Mouse (Mus musculus) 3T3-L1 (cell line): ENCODE measurements at regions not wholly inside any gene's neighbourhood (a gene's known extent, or its start where the extent isn't known, plus 50 kb on each side); places are given as distances from the start of the nearest gene placed in this dataset.
A peak's percentile ranks its signal among the peaks of the same experiment; 100 is the strongest.

Experiments
- DNase-seq: peaks from one replicate; pipeline ENCODE4 v3.0.0-alpha.2; 2015; ENCODE audit warnings: low read depth, low spot score

DNA sequence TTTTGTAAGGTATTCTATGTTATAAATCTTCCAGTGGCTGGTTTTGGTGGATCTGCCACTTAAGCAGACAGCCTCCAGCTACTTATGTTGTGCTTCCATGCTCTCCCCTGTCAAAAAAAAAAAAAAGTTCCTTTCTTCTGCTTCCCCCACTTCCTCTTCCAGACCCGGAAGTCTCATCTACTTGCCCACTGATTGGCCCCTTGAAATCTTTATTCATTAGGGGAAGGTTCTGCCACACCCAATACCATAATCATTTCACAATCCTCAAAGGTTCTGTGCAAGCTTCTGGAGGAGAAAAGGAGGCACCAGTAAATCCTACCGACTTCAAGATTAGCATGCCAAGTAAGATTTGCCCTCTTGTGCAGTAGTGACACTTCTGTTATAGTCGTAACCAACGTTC is 784.7 kb upstream of the Zeb2 start:
- no peak for DNase-seq

DNA sequence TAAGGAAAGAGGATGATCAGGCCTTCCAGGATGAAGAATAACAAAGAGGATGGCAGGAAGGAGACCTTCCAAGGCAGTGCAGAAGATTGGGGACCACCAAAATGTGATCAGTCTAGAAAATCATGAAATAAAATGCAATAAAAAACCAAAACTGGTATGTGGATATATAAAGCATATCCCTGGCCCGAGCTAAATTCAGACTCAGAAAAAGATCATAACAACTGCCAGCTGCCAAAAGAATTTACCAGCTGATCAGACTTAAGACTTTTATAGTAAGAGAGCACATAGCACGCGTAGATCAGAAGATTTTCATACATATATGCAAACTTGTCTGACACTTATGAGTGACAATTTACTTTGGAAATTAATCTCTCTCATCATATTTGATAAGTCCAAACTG is 767.5 kb upstream of the Zeb2 start:
- DNase-seq, result no peak

DNA sequence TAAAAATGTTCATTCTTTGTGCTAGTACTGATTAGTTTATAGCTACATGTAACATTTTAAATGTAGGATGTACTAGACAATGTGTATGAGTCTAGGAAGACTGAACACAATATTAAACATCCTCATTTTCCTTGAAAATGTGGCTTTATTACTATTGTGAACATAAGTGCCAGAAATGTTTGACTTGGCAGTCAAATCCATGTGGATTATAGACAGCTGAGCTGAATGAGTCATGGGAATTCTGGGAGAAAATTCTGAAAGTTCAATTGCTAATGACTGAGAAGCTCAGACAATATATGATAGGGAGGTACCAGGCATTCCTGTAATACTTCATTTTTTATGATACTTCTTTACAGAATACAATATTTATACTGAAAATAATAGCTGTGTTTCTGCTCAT is 761.5 kb upstream of the Zeb2 start:
- DNase-seq, result peak; percentile 56

DNA sequence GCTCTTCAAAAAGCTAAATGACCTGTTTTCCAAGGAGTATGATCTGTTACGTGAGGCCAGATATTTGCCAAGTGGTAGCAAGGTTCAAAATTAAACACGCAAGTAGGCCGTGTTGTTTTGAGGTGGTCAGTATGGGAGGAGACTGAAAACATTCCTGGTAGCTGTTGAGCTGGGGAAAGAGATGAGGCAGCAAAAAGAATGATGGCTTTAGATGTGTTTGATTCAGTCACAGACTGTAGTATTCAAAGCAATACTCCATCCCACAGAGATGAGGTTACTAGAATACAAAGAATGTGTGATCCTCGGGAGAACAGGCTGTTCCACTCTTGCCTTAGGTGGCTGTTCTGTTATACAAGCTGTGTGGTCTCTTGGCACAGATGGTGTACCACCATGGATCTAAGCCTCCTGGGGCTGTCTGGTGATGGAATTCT is 742.7 kb upstream of the Zeb2 start:
- DNase-seq, result peak; percentile 32

- peak; percentile 26 for DNase-seq
These were observed 742.2 kb upstream of the Zeb2 start for GRCm38 (mm10) chr2:45859445-45859844.

DNA sequence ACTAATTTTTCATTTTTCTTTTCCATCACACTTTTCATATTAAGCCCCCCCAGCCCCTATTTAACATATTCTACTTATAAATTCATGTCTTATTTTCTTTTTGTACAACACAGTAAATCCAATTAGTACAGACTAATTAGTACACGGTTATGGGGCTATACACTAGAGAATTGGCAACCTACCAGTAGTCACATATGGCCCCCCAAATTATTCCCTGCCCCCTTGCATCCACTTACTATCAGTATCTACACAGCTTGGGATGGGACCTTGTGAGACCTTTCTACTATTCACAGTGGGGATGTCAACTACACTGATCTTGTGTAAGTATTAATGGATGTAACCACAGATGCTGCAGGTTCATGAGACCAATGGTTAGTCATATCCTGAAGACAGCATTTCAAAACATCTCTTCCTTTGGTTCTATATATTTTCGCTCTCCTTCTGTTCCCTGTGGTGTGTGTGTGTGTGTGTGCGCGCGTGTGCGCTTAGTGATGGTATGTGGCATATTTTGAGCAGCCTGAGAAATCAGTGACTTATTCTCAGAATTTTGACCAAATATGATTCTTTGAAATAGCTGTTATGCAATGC is 732.9 kb upstream of the Zeb2 start:
- DNase-seq, result no peak

GRCm38 (mm10) chr2:45840389-45840788 is 723.2 kb upstream of the Zeb2 start:
- peak; percentile 31 for DNase-seq

GRCm38 (mm10) chr2:45836546-45837221 is 719.5 kb upstream of the Zeb2 start:
- no peak for DNase-seq

GRCm38 (mm10) chr2:45817945-45818719 is 700.9 kb upstream of the Zeb2 start:
- DNase-seq, result peak; percentile 10

DNA sequence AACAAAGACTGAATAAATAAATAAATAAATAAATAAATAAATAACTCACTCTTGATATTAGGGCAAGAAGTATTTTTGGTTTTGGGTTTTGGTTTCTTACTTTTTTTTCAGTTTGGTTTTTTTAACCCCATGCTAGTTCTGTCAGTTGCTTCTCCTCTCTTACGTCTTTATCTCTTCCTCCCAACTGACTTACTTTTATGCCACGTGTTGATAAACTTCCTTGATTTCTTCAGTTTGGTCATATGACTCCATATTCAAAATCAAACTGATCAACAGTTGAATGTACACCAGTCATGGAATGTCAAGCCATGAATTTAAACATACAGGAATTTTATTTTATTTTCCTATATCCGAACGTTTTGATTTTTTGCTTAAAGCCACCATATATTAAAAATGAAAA is 697.5 kb upstream of the Zeb2 start:
- DNase-seq, result no peak

DNA sequence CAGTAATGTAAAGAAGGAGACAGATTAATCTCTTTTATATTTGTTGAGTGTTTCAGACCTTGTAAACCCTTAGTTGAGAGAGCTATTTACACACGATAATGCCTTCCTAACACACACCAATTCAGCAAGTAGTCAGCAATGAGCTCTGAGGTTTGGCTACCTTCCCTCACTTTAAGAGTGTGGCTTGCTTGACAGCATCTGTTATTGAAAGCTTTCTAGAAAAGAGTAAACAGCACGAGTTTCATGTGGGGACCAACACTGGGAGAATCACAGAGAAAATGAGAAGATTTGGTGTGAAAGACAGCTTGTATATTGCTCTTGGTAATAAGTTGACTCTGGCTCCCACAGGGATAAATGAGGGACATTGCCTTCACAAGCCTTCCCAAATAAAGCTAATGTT is 688.1 kb upstream of the Zeb2 start:
- no peak for DNase-seq

GRCm38 (mm10) chr2:45800131-45800530 is 682.9 kb upstream of the Zeb2 start:
- DNase-seq, result no peak

- no peak for DNase-seq
These were observed 676.4 kb upstream of the Zeb2 start for GRCm38 (mm10) chr2:45793561-45793960.

DNA sequence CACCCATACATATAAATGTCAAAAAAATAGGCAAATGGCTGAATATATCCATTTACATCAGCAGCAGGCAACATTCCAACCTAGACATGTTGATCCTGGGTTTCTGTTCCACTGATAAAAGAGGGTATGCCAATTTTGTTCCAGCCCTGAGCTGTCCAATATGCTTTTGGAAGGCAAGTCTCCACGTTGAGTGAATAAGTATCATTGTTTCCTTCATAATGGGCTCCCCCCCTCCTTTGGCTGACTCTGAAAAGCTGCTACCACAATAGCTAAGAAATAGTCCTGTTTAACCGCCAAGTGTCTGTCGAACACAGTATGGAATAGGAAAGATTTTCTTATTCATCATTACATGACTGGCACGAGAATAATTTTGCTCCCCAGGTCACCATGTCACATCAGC is 672.5 kb upstream of the Zeb2 start:
- DNase-seq, result no peak

DNA sequence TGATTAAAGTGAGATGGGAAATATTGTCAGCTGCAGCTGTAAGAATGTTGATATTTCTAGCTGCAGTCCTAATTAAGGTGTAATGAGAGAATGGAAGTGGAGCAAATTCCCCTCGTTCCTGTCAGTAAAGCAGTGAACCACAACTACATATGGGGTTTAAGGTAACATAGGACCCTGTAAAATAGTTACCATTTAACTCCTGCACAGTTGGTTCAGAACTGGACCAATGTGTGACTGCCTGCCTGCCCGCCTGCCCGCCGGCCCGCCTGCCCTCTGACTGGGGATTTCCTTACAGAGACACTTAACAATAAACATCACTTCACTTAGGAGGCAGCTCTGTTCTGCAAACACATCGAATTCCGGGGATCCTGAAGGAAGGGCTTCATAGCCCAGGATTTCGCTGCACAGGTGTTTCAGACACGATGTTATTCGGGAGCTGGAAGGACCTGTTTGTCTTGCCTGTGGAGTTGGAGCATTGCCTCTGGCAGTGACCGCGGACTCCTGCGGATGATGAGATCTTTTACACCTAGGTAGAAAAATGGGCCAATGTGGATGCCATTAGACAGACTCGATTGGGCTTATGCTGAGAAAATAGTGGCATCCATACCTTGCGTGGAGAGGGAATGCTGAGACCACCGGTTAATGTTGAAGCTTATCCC is 670.7 kb upstream of the Zeb2 start:
- DNase-seq, result no peak

DNA sequence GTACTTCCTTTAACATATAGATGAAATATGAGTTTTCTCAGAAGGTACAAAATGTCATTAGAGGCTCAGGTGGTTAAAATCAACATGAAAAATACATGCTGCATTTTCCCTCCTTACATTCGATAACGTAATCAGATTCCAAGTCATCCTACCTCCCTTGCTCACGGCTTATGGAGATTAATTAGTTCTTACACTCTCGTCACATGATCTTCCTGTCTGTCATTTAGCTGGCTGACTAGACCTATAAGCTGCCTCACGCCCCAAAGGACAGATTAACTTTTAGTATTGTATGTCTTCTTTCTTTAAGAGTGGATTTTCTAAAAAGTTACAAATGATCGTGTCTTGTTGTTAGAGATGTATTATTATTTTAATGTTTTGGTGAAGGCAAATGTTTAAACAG is 669.6 kb upstream of the Zeb2 start:
- no peak for DNase-seq

GRCm38 (mm10) chr2:45785684-45786083 is 668.5 kb upstream of the Zeb2 start:
- DNase-seq, result no peak

DNA sequence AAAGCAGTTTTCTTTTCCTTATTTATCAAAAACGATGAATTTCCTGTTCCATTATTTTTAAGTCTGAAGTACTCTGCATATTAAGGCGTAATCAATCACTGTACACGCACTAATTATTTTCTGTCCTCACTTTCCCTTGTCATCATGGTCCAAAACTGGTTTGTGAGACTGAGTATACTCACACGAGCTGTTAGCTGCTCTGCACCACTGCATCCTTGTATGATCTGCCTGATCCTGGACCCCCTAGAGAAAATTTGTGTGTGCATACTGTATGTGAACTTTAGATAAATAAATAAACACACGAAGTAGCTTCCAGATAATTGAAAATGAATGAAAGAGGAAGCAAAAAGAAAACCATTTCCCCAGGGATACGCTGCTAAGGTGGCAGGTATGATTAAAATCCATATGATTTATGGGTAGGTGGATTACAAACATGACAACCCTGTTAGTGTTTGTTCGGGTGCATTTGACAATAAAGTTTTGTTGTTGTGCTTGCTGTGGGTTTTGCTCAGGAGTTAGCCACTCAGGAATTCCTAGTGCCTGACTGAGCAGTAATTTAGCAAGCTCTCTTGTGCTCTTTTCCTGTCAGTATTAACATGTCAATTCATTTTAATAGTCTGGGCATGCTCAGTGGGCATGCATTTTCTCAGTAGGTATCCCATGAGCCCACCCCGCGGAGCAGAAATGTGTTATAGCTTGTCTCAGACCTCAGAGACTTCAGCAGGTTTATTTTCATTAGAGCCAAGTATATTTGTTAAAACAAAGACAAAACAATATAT is 666.6 kb upstream of the Zeb2 start:
- DNase-seq, result no peak

GRCm38 (mm10) chr2:45777466-45777865 is 660.3 kb upstream of the Zeb2 start:
- DNase-seq, result peak; percentile 86

GRCm38 (mm10) chr2:45776485-45777135 is 659.4 kb upstream of the Zeb2 start:
- DNase-seq, result peak; percentile 86

- DNase-seq, result peak; percentile 21
These were observed 658.5 kb upstream of the Zeb2 start for GRCm38 (mm10) chr2:45775691-45776090.
